Mouse (Mus musculus) neutrophil, adult 83 days (primary cell): ENCODE measurements around the gene Intu. TPM values are rescaled to one million over a fixed set of nuclear protein-coding genes. Genes with fewer than 3 reads are reported as not detected.

Source experiments
- total RNA-seq, 2 experiments: library from RNA; stranded (reverse); gene quantifications; one replicate each; pipeline ENCODE4 v1.2.4; 2023

The Intu gene
- total RNA-seq: 1 to 10 TPM in 1 of 2 experiments, under 1 TPM in 1; 0.64 to 1.2 TPM

DNA sequence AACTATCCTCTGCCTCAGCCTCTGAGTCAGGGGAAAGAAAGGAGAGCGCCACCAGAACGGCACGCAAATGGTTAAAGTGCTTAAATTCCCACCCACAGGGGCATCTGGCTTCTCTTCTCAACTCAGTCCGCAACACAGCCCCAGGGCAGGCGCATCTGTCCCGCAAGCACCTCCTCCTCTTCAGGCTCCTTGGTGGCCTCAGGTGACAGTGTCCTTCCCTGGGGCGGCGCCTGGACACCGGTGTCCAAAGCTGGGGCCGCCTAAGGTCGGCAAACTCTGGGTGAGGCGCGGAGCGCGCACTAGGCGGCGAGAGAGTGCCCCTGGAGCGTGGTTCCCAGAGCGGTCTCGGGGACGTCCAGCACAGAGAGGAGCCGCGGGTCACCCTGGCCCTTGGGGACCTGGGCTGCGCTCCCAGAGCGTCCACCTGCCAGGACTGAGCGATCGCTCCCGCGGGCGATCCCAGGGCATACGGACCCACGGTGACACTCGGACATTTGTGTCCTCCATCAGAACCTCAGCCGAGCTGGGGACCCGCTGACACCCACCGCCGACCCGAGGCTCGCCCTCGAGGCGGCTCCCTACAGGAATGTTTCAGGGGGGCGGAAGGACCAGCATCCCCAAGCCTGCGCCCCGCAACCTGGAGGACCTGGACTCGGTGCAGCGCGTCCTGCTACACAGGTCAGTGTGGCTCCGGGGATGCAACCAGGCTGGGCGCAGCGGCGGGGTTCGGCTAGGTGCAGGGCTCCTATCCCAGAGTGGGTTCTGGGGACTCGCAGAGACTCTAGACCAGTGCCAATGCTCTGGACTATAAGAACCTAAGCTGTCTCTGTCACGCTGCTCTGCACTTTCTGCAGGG is at the start of gene Intu:
Gene Intu, plus strand, starts transcription at position 1 of the 856 bp plus-strand sequence.

DNA sequence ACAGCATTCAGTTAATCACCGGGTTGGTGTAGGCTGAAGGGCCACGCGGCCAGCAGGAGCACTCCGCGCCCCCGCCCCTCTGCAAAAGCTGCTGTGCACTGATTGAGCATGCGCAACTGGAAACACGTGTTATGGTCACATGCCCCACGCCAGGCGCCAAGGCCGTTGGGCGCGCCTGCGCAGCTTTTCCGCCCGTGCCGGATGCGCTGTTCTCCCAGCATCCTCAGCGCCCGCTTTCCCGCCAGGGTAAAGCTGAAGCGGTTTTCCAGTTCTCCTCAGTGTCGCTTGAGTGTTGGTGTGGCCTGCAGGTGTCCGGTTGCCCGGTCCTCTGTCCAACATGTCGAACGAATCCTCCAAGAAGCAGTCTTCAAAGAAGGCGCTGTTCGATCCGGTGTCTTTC is 177.6 kb downstream of the Intu start, which contains the start of gene Slc25a31:
Gene Slc25a31, plus strand, starts transcription at position 201 of the 400 bp plus-strand sequence.

DNA sequence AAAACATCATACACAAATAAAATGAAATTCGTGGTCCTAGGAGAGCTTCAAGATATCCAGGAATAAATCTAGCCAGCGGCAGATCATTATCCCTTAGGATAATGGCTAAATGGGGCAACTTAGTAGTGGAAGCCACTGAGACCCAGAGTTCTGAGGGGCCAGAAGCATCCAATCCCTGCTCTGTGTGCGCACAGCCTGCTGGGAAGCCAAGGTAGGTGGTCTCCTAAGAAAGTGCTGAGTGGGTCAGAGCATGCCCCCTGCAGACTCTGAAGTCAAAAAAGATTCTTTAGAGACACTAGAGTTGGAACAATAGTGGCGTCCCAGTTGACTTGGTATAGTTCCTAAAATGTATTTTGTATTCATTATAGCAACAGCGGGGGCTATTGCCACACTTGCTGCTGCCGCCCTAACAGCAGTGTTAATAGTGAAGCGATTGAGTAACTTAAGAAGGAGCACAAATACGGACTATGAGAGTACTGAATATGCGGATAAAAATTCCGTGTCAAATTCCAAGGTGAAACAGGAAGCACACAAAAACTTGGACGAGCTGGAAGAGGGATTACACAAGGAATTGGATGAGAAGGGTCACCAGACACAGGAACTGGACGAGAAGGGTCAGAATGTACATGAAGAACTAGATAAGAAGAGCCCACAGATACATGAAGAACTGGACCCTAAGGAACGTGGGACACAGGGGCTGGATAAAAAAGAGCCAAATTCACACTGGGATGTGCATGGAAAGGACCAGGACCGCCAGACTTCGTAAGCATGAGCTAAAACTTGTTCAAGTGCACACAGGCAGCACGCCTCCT is 213.1 kb downstream of the Intu start, which contains the start of gene Hspa4l:
Gene Hspa4l, plus strand, starts transcription at position 472 of the 812 bp plus-strand sequence.

Other genes with a start within 250 kb of the Intu start
- gene Slc25a31, start 177.6 kb downstream of the Intu start, total RNA-seq: not detected
- 10 to 100 TPM; 31.6 to 32.7 TPM for gene Hspa4l, start 213.2 kb downstream of the Intu start, total RNA-seq